Mouse (Mus musculus) CH12.LX (cell line): ENCODE data around the gene Psmb1. TPM values are rescaled to one million over a fixed set of nuclear protein-coding genes. Genes with fewer than 3 reads are reported as not detected.
"Not testable (repeated sequence)": the region's sequence is repeated elsewhere in the genome, so short reads cannot be mapped to it uniquely, and the experiment has no call there.

ENCODE experiments used
- DNase-seq: peaks from one replicate; pipeline ENCODE4 v3.0.0-alpha.2; 2013; ENCODE audit errors: extremely low read depth
- H3K27ac ChIP-seq: 2 replicates; pipeline ENCODE4 v1.5.1; 2012; ENCODE audit warnings: low read depth, mild to moderate bottlenecking, control low read depth, moderate library complexity; ENCODE audit not compliant: insufficient read depth
- H3K27me3 ChIP-seq: replicated peaks from 2 replicates; pipeline ENCODE3; 2012; ENCODE audit warnings: inconsistent platforms
- H3K36me3 ChIP-seq, 2 experiments: replicated peaks in 1 of 2; 2 replicates each; pipeline versions ENCODE3 to v1.6.1; 2012; ENCODE audit warnings: inconsistent platforms in 1 of 2, low read length in 1 of 2, mild to moderate bottlenecking in 1 of 2, mixed read lengths in 1 of 2, moderate library complexity in 1 of 2; ENCODE audit not compliant: control insufficient read depth in 1 of 2, insufficient read depth in 1 of 2
- H3K4me1 ChIP-seq, 2 experiments: 2 replicates each; pipeline ENCODE4 v1.6.1; 2012; ENCODE audit warnings: inconsistent platforms in 1 of 2, moderate library complexity in 1 of 2; ENCODE audit not compliant: insufficient read depth in 2 of 2, control insufficient read depth in 1 of 2
- H3K4me2 ChIP-seq: 2 replicates; pipeline ENCODE4 v1.6.1; 2012; ENCODE audit warnings: low read depth, mild to moderate bottlenecking, control low read depth; ENCODE audit not compliant: poor library complexity, insufficient read depth, severe bottlenecking
- H3K4me3 ChIP-seq, 3 experiments: fragments of 150-350 bp in 1 of 3; sonication (generic) in 1 of 3; replicated peaks in 1 of 3; 2 replicates each; pipeline versions ENCODE3 to v1.5.1; 2011 to 2012; ENCODE audit warnings: low read depth in 2 of 3, low read length in 2 of 3, mild to moderate bottlenecking in 2 of 3, moderate library complexity in 2 of 3, control low read depth in 1 of 3, improper control_type of control experiment in 1 of 3, inconsistent platforms in 1 of 3, mixed read lengths in 1 of 3; ENCODE audit not compliant: poor library complexity in 1 of 3
- H3K79me2 ChIP-seq: replicated peaks from 2 replicates; pipeline ENCODE4 v1.6.1; 2012; ENCODE audit warnings: mild to moderate bottlenecking, moderate library complexity; ENCODE audit not compliant: control insufficient read depth, poor library complexity, insufficient read depth, severe bottlenecking; ENCODE audit errors: extremely low read depth
- H3K9ac ChIP-seq: 2 replicates; pipeline ENCODE4 v1.6.1; 2012; ENCODE audit warnings: low read depth, mild to moderate bottlenecking, control low read depth, moderate library complexity; ENCODE audit not compliant: insufficient read depth
- H3K9me3 ChIP-seq: replicated peaks from 2 replicates; pipeline ENCODE3; 2012; ENCODE audit warnings: low read length, inconsistent platforms, mixed read lengths
- CTCF ChIP-seq, 2 experiments: IDR thresholded peaks in 1 of 2; conservative IDR thresholded peaks in 1 of 2; 2 replicates each; pipeline ENCODE4 v1.5.1; 2011 to 2012; ENCODE audit warnings: low read depth in 2 of 2, low read length in 2 of 2, improper control_type of control experiment in 1 of 2, inconsistent platforms in 1 of 2, mild to moderate bottlenecking in 1 of 2, moderate library complexity in 1 of 2
- EP300 ChIP-seq: IDR thresholded peaks from 2 replicates; pipeline ENCODE4 v1.6.1; 2011; ENCODE audit warnings: low read length, improper control_type of control experiment
- GABPA ChIP-seq: IDR thresholded peaks from 2 replicates; pipeline ENCODE4 v1.6.1; 2012; ENCODE audit warnings: low read depth, low read length, improper control_type of control experiment, inconsistent platforms; ENCODE audit not compliant: insufficient replicate concordance
- IRF4 ChIP-seq: IDR thresholded peaks from 2 replicates; pipeline ENCODE4 v1.6.1; 2014; ENCODE audit warnings: low read depth, mild to moderate bottlenecking, inconsistent platforms, low read length, improper control_type of control experiment
- JUN ChIP-seq: IDR thresholded peaks from 2 replicates; pipeline ENCODE4 v1.6.1; 2011; ENCODE audit warnings: low read depth, mild to moderate bottlenecking, low read length, improper control_type of control experiment, moderate library complexity; ENCODE audit not compliant: insufficient read depth
- KAT2A ChIP-seq: IDR thresholded peaks from 2 replicates; pipeline ENCODE4 v1.6.1; 2012; ENCODE audit warnings: low read length, improper control_type of control experiment, inconsistent platforms; ENCODE audit not compliant: insufficient replicate concordance
- MAFK ChIP-seq: IDR thresholded peaks from 2 replicates; pipeline ENCODE4 v1.6.1; 2011; ENCODE audit warnings: low read length, improper control_type of control experiment; ENCODE audit not compliant: insufficient replicate concordance
- MAX ChIP-seq: IDR thresholded peaks from 2 replicates; pipeline ENCODE4 v1.6.1; 2011; ENCODE audit warnings: low read length, improper control_type of control experiment
- MEF2A ChIP-seq: IDR thresholded peaks from 2 replicates; pipeline ENCODE4 v1.6.1; 2014; ENCODE audit warnings: low read depth, mild to moderate bottlenecking, inconsistent platforms, low read length, improper control_type of control experiment, borderline replicate concordance
- MXI1 ChIP-seq: IDR thresholded peaks from 2 replicates; pipeline ENCODE4 v1.6.1; 2011; ENCODE audit warnings: mild to moderate bottlenecking, low read depth, low read length, improper control_type of control experiment
- NELFE ChIP-seq: IDR thresholded peaks from 2 replicates; pipeline ENCODE4 v1.6.1; 2011; ENCODE audit warnings: low read depth, low read length, improper control_type of control experiment
- NRF1 ChIP-seq: IDR thresholded peaks from 2 replicates; pipeline ENCODE4 v1.6.1; 2014; ENCODE audit warnings: low read depth, mild to moderate bottlenecking, inconsistent platforms, low read length, improper control_type of control experiment, moderate library complexity
- RCOR1 ChIP-seq: conservative IDR thresholded peaks from 2 replicates; pipeline ENCODE4 v1.6.1; 2012; ENCODE audit warnings: low read depth, mild to moderate bottlenecking, inconsistent platforms, low read length, improper control_type of control experiment
- TBP ChIP-seq: conservative IDR thresholded peaks from 2 replicates; pipeline ENCODE4 v1.6.1; 2011; ENCODE audit warnings: low read depth, low read length, improper control_type of control experiment
- TCF12 ChIP-seq: IDR thresholded peaks from 2 replicates; pipeline ENCODE4 v1.6.1; 2014; ENCODE audit warnings: low read depth, mild to moderate bottlenecking, inconsistent platforms, low read length, improper control_type of control experiment
- ZC3H11A ChIP-seq: IDR thresholded peaks from 2 replicates; pipeline ENCODE4 v1.6.1; 2012; ENCODE audit warnings: low read depth, mild to moderate bottlenecking, inconsistent platforms, low read length, improper control_type of control experiment
- ZNF384 ChIP-seq: IDR thresholded peaks from 2 replicates; pipeline ENCODE4 v1.6.1; 2012; ENCODE audit warnings: low read depth, low read length, improper control_type of control experiment, inconsistent platforms
- dilution Hi-C: fragments of 300-500 bp; cut with MboI; formaldehyde crosslinking; loops from 2 replicates; pipeline ENCODE4 v1.14.3; 2020; ENCODE audit warnings: low sequenced_read_pairs; ENCODE audit not compliant: extremely low pct_unique_long_range_greater_than_20kb, extremely low pct_ligation_motif_present
- in situ Hi-C: fragments of 300-500 bp; cut with MboI; formaldehyde crosslinking; loops from 3 replicates; pipeline ENCODE4 v1.14.3; 2019; ENCODE audit warnings: low sequenced_read_pairs, low pct_ligation_motif_present, low pct_unique_long_range_greater_than_20kb, mixed read lengths
- polyA plus RNA-seq: library from polyadenylated mRNA; unstranded; fragments of >175 nt; gene quantifications from 2 replicates; pipeline ENCODE4 v1.2.1, GENCODE M21; 2012; ENCODE audit warnings: low read depth; ENCODE audit not compliant: insufficient read length
- total RNA-seq, 2 experiments: library from RNA; depleted of rRNA; stranded (reverse); fragments of 300-350 nt in 1 of 2; fragments of >200 nt in 1 of 2; gene quantifications; 2 replicates each; pipeline ENCODE4 v1.2.3; 2012 to 2014

Psmb1 gene
- total and polyA plus RNA-seq, 3 experiments: 186 to 416 (median 212) TPM

- no peaks in the 10 kb centered on the region for H3K27me3 ChIP-seq
- no peaks in the 10 kb centered on the region for H3K9me3 ChIP-seq
- no peaks in the 10 kb centered on the region for H3K36me3 ChIP-seq
- in situ Hi-C loops (no loop called here), dilution Hi-C loops (no loop called here)
- H3K79me2 ChIP-seq: no peaks in the 10 kb centered on the region
- 0 out of 4 replicates have a peak, but pooled peaks cover 0 to 3% of the 10 kb centered on the region in 2 experiments for H3K4me1 ChIP-seq
- no peak for DNase-seq
- H3K27ac ChIP-seq: no peak overlapping the region
- H3K4me3 ChIP-seq: no peak overlapping the region
- H3K4me2 ChIP-seq: no peak overlapping the region
- no peak for TF ChIP-seq NELFE
- H3K9ac ChIP-seq: no peak overlapping the region
These were observed 49.9 kb downstream of the Psmb1 start for GRCm38 (mm10) chr17:15449606-15450005.

DNA sequence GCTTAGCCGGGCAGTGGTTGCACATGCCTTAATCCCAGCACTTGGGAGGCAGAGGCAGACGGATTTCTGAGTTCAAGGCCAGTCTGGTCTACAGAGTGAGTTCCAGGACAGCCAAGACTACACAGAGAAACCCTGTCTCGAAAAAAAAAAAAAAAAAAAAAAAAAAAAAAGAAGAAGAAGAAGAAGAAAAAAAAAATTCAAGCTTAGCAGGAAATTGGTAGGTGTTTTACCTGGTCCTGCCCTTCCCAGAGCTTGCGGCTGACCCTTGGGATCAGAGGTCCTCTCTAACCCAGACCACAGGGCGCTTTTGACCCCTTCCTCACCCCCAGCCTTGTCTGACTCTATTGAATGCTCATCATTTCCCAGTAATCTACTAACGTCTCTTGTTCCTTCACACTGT, 50.4 kb downstream of the Psmb1 start:
- dilution Hi-C loops: not testable (repeated sequence)

GRCm38 (mm10) chr17:15447831-15448230, 51.7 kb downstream of the Psmb1 start:
- no peaks in the 10 kb centered on the region for H3K27me3 ChIP-seq
- 0 out of 4 replicates have a peak, but pooled peaks cover 0 to 3% of the 10 kb centered on the region in 2 experiments for H3K4me1 ChIP-seq
- H3K79me2 ChIP-seq: no peaks in the 10 kb centered on the region
- no peak overlapping the region for H3K4me2 ChIP-seq
- DNase-seq: no peak
- H3K4me3 ChIP-seq: no peak overlapping the region
- no peaks in the 10 kb centered on the region for H3K9me3 ChIP-seq
- TF ChIP-seq MXI1 (no peak), TBP (no peak), JUN (no peak), IRF4 (no peak), MAFK (no peak), MEF2A (no peak), NRF1 (no peak), GABPA (no peak), EP300 (no peak), TCF12 (no peak), ZC3H11A (no peak), MAX (no peak), RCOR1 (no peak), KAT2A (no peak), CTCF (conservative IDR thresholded peaks at IDR 0.05 in 1 of 2, IDR thresholded peaks at IDR 0.05 in 1 of 2; ENCODE audit: low read depth in 2 of 2, low read length in 2 of 2) (no peak)
- dilution Hi-C loops: no loop called here
- H3K9ac ChIP-seq: no peak overlapping the region
- in situ Hi-C loops: no loop called here
- no peak overlapping the region for H3K27ac ChIP-seq
- H3K36me3 ChIP-seq: no peaks in the 10 kb centered on the region

More for the DNA sequence above, 50.4 kb downstream of the Psmb1 start:
- H3K36me3 ChIP-seq, H3K27me3 ChIP-seq, H3K27ac ChIP-seq, H3K4me1 ChIP-seq, DNase-seq, H3K9ac ChIP-seq, H3K79me2 ChIP-seq, H3K4me2 ChIP-seq, H3K4me3 ChIP-seq, in situ Hi-C loops, H3K9me3 ChIP-seq: not testable (repeated sequence)
- peak; percentile 66 for TF ChIP-seq ZNF384
